Mouse (Mus musculus) CH12.LX (cell line): ENCODE measurements around the gene Fbxw4. TPM values are rescaled to one million over a fixed set of nuclear protein-coding genes. Genes with fewer than 3 reads are reported as not detected.

ENCODE experiments used
- DNase-seq: peaks from one replicate; pipeline ENCODE4 v3.0.0-alpha.2; 2013; ENCODE audit errors: extremely low read depth
- H3K27ac ChIP-seq: 2 replicates; pipeline ENCODE4 v1.5.1; 2012; ENCODE audit warnings: low read depth, mild to moderate bottlenecking, control low read depth, moderate library complexity; ENCODE audit not compliant: insufficient read depth
- H3K27me3 ChIP-seq: replicated peaks from 2 replicates; pipeline ENCODE3; 2012; ENCODE audit warnings: inconsistent platforms
- H3K36me3 ChIP-seq, 2 experiments: replicated peaks in 1 of 2; 2 replicates each; pipeline versions ENCODE3 to v1.6.1; 2012; ENCODE audit warnings: inconsistent platforms in 1 of 2, low read length in 1 of 2, mild to moderate bottlenecking in 1 of 2, mixed read lengths in 1 of 2, moderate library complexity in 1 of 2; ENCODE audit not compliant: control insufficient read depth in 1 of 2, insufficient read depth in 1 of 2
- H3K4me1 ChIP-seq, 2 experiments: 2 replicates each; pipeline ENCODE4 v1.6.1; 2012; ENCODE audit warnings: inconsistent platforms in 1 of 2, moderate library complexity in 1 of 2; ENCODE audit not compliant: insufficient read depth in 2 of 2, control insufficient read depth in 1 of 2
- H3K4me2 ChIP-seq: 2 replicates; pipeline ENCODE4 v1.6.1; 2012; ENCODE audit warnings: low read depth, mild to moderate bottlenecking, control low read depth; ENCODE audit not compliant: poor library complexity, insufficient read depth, severe bottlenecking
- H3K4me3 ChIP-seq, 3 experiments: fragments of 150-350 bp in 1 of 3; sonication (generic) in 1 of 3; replicated peaks in 1 of 3; 2 replicates each; pipeline versions ENCODE3 to v1.5.1; 2011 to 2012; ENCODE audit warnings: low read depth in 2 of 3, low read length in 2 of 3, mild to moderate bottlenecking in 2 of 3, moderate library complexity in 2 of 3, control low read depth in 1 of 3, improper control_type of control experiment in 1 of 3, inconsistent platforms in 1 of 3, mixed read lengths in 1 of 3; ENCODE audit not compliant: poor library complexity in 1 of 3
- H3K79me2 ChIP-seq: replicated peaks from 2 replicates; pipeline ENCODE4 v1.6.1; 2012; ENCODE audit warnings: mild to moderate bottlenecking, moderate library complexity; ENCODE audit not compliant: control insufficient read depth, poor library complexity, insufficient read depth, severe bottlenecking; ENCODE audit errors: extremely low read depth
- H3K9ac ChIP-seq: 2 replicates; pipeline ENCODE4 v1.6.1; 2012; ENCODE audit warnings: low read depth, mild to moderate bottlenecking, control low read depth, moderate library complexity; ENCODE audit not compliant: insufficient read depth
- H3K9me3 ChIP-seq: replicated peaks from 2 replicates; pipeline ENCODE3; 2012; ENCODE audit warnings: low read length, inconsistent platforms, mixed read lengths
- BHLHE40 ChIP-seq: IDR thresholded peaks from 2 replicates; pipeline ENCODE4 v1.6.1; 2011; ENCODE audit warnings: mild to moderate bottlenecking, low read depth, low read length, improper control_type of control experiment
- CHD1 ChIP-seq: IDR thresholded peaks from 2 replicates; pipeline ENCODE4 v1.6.1; 2012; ENCODE audit warnings: low read depth, low read length, improper control_type of control experiment, inconsistent platforms
- CTCF ChIP-seq, 2 experiments: IDR thresholded peaks in 1 of 2; conservative IDR thresholded peaks in 1 of 2; 2 replicates each; pipeline ENCODE4 v1.5.1; 2011 to 2012; ENCODE audit warnings: low read depth in 2 of 2, low read length in 2 of 2, improper control_type of control experiment in 1 of 2, inconsistent platforms in 1 of 2, mild to moderate bottlenecking in 1 of 2, moderate library complexity in 1 of 2
- EP300 ChIP-seq: IDR thresholded peaks from 2 replicates; pipeline ENCODE4 v1.6.1; 2011; ENCODE audit warnings: low read length, improper control_type of control experiment
- ETS1 ChIP-seq: conservative IDR thresholded peaks from 2 replicates; pipeline ENCODE4 v1.6.1; 2012; ENCODE audit warnings: low read depth, mild to moderate bottlenecking, inconsistent platforms, low read length, improper control_type of control experiment, moderate library complexity
- HCFC1 ChIP-seq: IDR thresholded peaks from 2 replicates; pipeline ENCODE4 v1.6.1; 2012; ENCODE audit warnings: low read depth, mild to moderate bottlenecking, inconsistent platforms, low read length, improper control_type of control experiment
- IRF4 ChIP-seq: IDR thresholded peaks from 2 replicates; pipeline ENCODE4 v1.6.1; 2014; ENCODE audit warnings: low read depth, mild to moderate bottlenecking, inconsistent platforms, low read length, improper control_type of control experiment
- MAX ChIP-seq: IDR thresholded peaks from 2 replicates; pipeline ENCODE4 v1.6.1; 2011; ENCODE audit warnings: low read length, improper control_type of control experiment
- NRF1 ChIP-seq: IDR thresholded peaks from 2 replicates; pipeline ENCODE4 v1.6.1; 2014; ENCODE audit warnings: low read depth, mild to moderate bottlenecking, inconsistent platforms, low read length, improper control_type of control experiment, moderate library complexity
- POLR2A ChIP-seq: IDR thresholded peaks from 2 replicates; pipeline ENCODE4 v1.6.1; 2011; ENCODE audit warnings: low read depth, mild to moderate bottlenecking, improper control_type of control experiment, low read length
- POLR2AphosphoS2 ChIP-seq: IDR thresholded peaks from 2 replicates; pipeline ENCODE4 v1.6.1; 2011; ENCODE audit warnings: low read depth, low read length, improper control_type of control experiment
- RAD21 ChIP-seq: IDR thresholded peaks from 2 replicates; pipeline ENCODE4 v1.6.1; 2011; ENCODE audit warnings: low read depth, mild to moderate bottlenecking, low read length, improper control_type of control experiment, moderate library complexity
- SMC3 ChIP-seq: IDR thresholded peaks from 2 replicates; pipeline ENCODE4 v1.6.1; 2011; ENCODE audit warnings: low read depth, low read length, improper control_type of control experiment
- USF1 ChIP-seq: IDR thresholded peaks from 2 replicates; pipeline ENCODE4 v1.6.1; 2014; ENCODE audit warnings: low read depth, mild to moderate bottlenecking, inconsistent platforms, low read length, improper control_type of control experiment
- USF2 ChIP-seq: conservative IDR thresholded peaks from 2 replicates; pipeline ENCODE4 v1.6.1; 2011; ENCODE audit warnings: low read depth, low read length, improper control_type of control experiment
- ZC3H11A ChIP-seq: IDR thresholded peaks from 2 replicates; pipeline ENCODE4 v1.6.1; 2012; ENCODE audit warnings: low read depth, mild to moderate bottlenecking, inconsistent platforms, low read length, improper control_type of control experiment
- ZMIZ1 ChIP-seq: IDR thresholded peaks from 2 replicates; pipeline ENCODE4 v1.6.1; 2012; ENCODE audit warnings: low read depth, mild to moderate bottlenecking, inconsistent platforms, low read length, improper control_type of control experiment
- dilution Hi-C: fragments of 300-500 bp; cut with MboI; formaldehyde crosslinking; loops from 2 replicates; pipeline ENCODE4 v1.14.3; 2020; ENCODE audit warnings: low sequenced_read_pairs; ENCODE audit not compliant: extremely low pct_unique_long_range_greater_than_20kb, extremely low pct_ligation_motif_present
- in situ Hi-C: fragments of 300-500 bp; cut with MboI; formaldehyde crosslinking; loops from 3 replicates; pipeline ENCODE4 v1.14.3; 2019; ENCODE audit warnings: low sequenced_read_pairs, low pct_ligation_motif_present, low pct_unique_long_range_greater_than_20kb, mixed read lengths
- polyA plus RNA-seq: library from polyadenylated mRNA; unstranded; fragments of >175 nt; gene quantifications from 2 replicates; pipeline ENCODE4 v1.2.1, GENCODE M21; 2012; ENCODE audit warnings: low read depth; ENCODE audit not compliant: insufficient read length
- total RNA-seq, 2 experiments: library from RNA; depleted of rRNA; stranded (reverse); fragments of 300-350 nt in 1 of 2; fragments of >200 nt in 1 of 2; gene quantifications; 2 replicates each; pipeline ENCODE4 v1.2.3; 2012 to 2014

Fbxw4 gene
- total and polyA plus RNA-seq, 3 experiments = 4.5 to 8.6 (median 7.5) TPM

- H3K9me3 ChIP-seq = peaks cover 2% of the 10 kb centered on the region
- in situ Hi-C loops (no loop called here), dilution Hi-C loops (no loop called here)
- no peak for DNase-seq
- H3K27ac ChIP-seq = no peak overlapping the region
- no peak overlapping the region for H3K9ac ChIP-seq
- H3K4me2 ChIP-seq = no peak overlapping the region
- H3K79me2 ChIP-seq = no peaks in the 10 kb centered on the region
- H3K4me3 ChIP-seq = no peak overlapping the region
- H3K27me3 ChIP-seq = no peaks in the 10 kb centered on the region
- no peak for TF ChIP-seq BHLHE40
- peaks cover 13 to 27% of the 10 kb centered on the region in 2 experiments for H3K4me1 ChIP-seq
- peaks cover 10 to 64% of the 10 kb centered on the region in 2 experiments for H3K36me3 ChIP-seq
Measured at GRCm38 (mm10) chr19:45583136-45583535, 77.0 kb downstream of the Fbxw4 start.

DNA sequence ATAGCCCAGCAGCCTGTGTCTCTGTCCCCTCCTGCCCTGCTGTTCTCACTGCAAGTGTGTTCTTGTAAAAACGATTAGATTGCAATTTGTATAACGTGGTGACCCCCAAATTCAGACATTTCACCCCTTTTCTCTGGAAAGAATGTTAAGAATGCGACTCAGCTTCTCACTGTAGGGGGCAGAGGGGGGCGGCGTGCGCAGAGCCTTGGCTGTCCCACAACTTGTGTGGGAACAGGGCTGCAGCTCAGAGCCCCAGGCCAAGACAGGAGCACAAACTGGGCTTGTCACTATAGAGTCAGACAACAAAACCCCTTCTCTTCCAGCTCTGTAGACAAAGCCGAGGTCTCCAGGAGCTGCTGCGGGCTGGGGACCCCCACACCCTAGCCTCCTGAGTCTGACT is 78.0 kb downstream of the Fbxw4 start:
- no peaks in the 10 kb centered on the region for H3K79me2 ChIP-seq
- no peaks in the 10 kb centered on the region for H3K27me3 ChIP-seq
- H3K36me3 ChIP-seq = peaks cover 19 to 67% of the 10 kb centered on the region in 2 experiments
- peaks cover 2% of the 10 kb centered on the region for H3K9me3 ChIP-seq
- no peak overlapping the region for H3K27ac ChIP-seq
- no peak overlapping the region for H3K9ac ChIP-seq
- peaks cover 13 to 27% of the 10 kb centered on the region in 2 experiments for H3K4me1 ChIP-seq
- DNase-seq = no peak
- H3K4me3 ChIP-seq = no peak overlapping the region
- TF ChIP-seq ETS1 (no peak), NRF1 (no peak), RAD21 (no peak), ZC3H11A (no peak), POLR2A (no peak), USF2 (no peak), HCFC1 (no peak)
- in situ Hi-C loops (no loop called here), dilution Hi-C loops (no loop called here)
- no peak overlapping the region for H3K4me2 ChIP-seq

- Histone ChIP-seq H3K4me3 (no peak overlapping the region), H3K27me3 (no peaks in the 10 kb centered on the region), H3K4me1 (peaks cover 13 to 25% of the 10 kb centered on the region in 2 experiments)
- in situ Hi-C loops = no loop called here
- TF ChIP-seq RAD21 (peak; percentile 46), IRF4 (no peak), CTCF (conservative IDR thresholded peaks at IDR 0.05 in 1 of 2, IDR thresholded peaks at IDR 0.05 in 1 of 2; ENCODE audit: low read depth in 2 of 2, low read length in 2 of 2) (peak; percentile 27 to 64), CHD1 (no peak), MAX (no peak), POLR2AphosphoS2 (no peak), ZMIZ1 (no peak), USF2 (no peak), USF1 (no peak), EP300 (no peak), SMC3 (peak; percentile 50)
- TF ChIP-seq, all 38 proteins: peak for 3
- no peak overlapping the region for H3K4me2 ChIP-seq
- no peaks in the 10 kb centered on the region for H3K79me2 ChIP-seq
- no peak overlapping the region for H3K9ac ChIP-seq
- dilution Hi-C loops = no loop called here
- peaks cover 24 to 71% of the 10 kb centered on the region in 2 experiments for H3K36me3 ChIP-seq
- DNase-seq = peak; percentile 42
- H3K9me3 ChIP-seq = peaks cover 2% of the 10 kb centered on the region
- H3K27ac ChIP-seq = no peak overlapping the region
Measured at GRCm38 (mm10) chr19:45581257-45581656, 78.9 kb downstream of the Fbxw4 start.
